Mouse (Mus musculus) heart, embryonic 14.5 days (tissue): Measurements from ENCODE around the gene Nme7. TPM values are rescaled to one million over a fixed set of nuclear protein-coding genes. Genes with fewer than 3 reads are reported as not detected.

Experiments used
- ATAC-seq: fragments of 200-750 bp; cut with Nextera tagmentation; 2 replicates; pipeline ENCODE4 v1.8.0; 2017; ENCODE audit warnings: low read depth, moderate TSS enrichment; ENCODE audit not compliant: insufficient number of reproducible peaks, insufficient read depth, low FRiP score
- H3K27ac ChIP-seq, 2 experiments: fragments of 200-500 bp in 1 of 2; fragments of 300-500 bp in 1 of 2; sonication (generic) in 1 of 2; replicated peaks in 1 of 2; 2 replicates each; pipeline ENCODE4 v1.5.1; 2012 to 2014; ENCODE audit warnings: low read depth in 2 of 2, low read length in 2 of 2, control low read depth in 1 of 2, mild to moderate bottlenecking in 1 of 2, mixed read lengths in 1 of 2; ENCODE audit not compliant: control insufficient read depth in 1 of 2, insufficient read depth in 1 of 2
- H3K27me3 ChIP-seq: fragments of 300-500 bp; sonication (generic); 2 replicates; pipeline ENCODE4 v1.6.1; 2014; ENCODE audit warnings: mild to moderate bottlenecking, low read length, control low read depth; ENCODE audit not compliant: control insufficient read depth, insufficient read depth
- H3K36me3 ChIP-seq: fragments of 300-500 bp; sonication (generic); 2 replicates; pipeline ENCODE4 v1.6.1; 2014; ENCODE audit warnings: mild to moderate bottlenecking, control low read depth, low read length, mixed read lengths; ENCODE audit not compliant: control insufficient read depth, insufficient read depth
- H3K4me1 ChIP-seq, 2 experiments: fragments of 200-500 bp in 1 of 2; fragments of 300-500 bp in 1 of 2; sonication (generic) in 1 of 2; 2 replicates each; pipeline ENCODE4 v1.6.1; 2012 to 2014; ENCODE audit warnings: low read length in 2 of 2, control low read depth in 1 of 2, mixed read lengths in 1 of 2; ENCODE audit not compliant: control insufficient read depth in 2 of 2, insufficient read depth in 2 of 2
- H3K4me2 ChIP-seq: fragments of 300-500 bp; sonication (generic); 2 replicates; pipeline ENCODE4 v1.6.1; 2014; ENCODE audit warnings: mild to moderate bottlenecking, low read length
- H3K4me3 ChIP-seq, 2 experiments: fragments of 200-500 bp in 1 of 2; fragments of 300-500 bp in 1 of 2; sonication (generic) in 1 of 2; 2 replicates each; pipeline ENCODE4 v1.5.1; 2012 to 2014; ENCODE audit warnings: low read length in 2 of 2, mild to moderate bottlenecking in 2 of 2, control low read depth in 1 of 2, low read depth in 1 of 2, moderate library complexity in 1 of 2; ENCODE audit not compliant: control insufficient read depth in 1 of 2, insufficient read depth in 1 of 2
- H3K9ac ChIP-seq: fragments of 300-500 bp; sonication (generic); 2 replicates; pipeline ENCODE4 v1.6.1; 2014; ENCODE audit warnings: mild to moderate bottlenecking, low read length
- H3K9me3 ChIP-seq: fragments of 300-500 bp; sonication (generic); 2 replicates; pipeline ENCODE4 v1.6.1; 2016; ENCODE audit warnings: low read length, control low read depth; ENCODE audit not compliant: control insufficient read depth
- WGBS: fragments of 180-500 bp; shearing (Covaris S2); extraction: QIAGEN DNeasy Blood & Tissue Kit; methylation state at CpG from one replicate; pipeline ENCODE4 v1.1.7; 2014; 5-methylcytosine and 5-hydroxymethylcytosine counted together
- polyA plus RNA-seq: library from polyadenylated mRNA; unstranded; fragments of >200 nt; fragmentation: Nextera tagmentation; extraction: Ambion mirVana; gene quantifications from 2 replicates; pipeline ENCODE4 v1.2.1, GENCODE M21; 2014

Nme7 gene
- polyA plus RNA-seq, 1 experiment from 2014 or later, result 19.4 TPM

DNA sequence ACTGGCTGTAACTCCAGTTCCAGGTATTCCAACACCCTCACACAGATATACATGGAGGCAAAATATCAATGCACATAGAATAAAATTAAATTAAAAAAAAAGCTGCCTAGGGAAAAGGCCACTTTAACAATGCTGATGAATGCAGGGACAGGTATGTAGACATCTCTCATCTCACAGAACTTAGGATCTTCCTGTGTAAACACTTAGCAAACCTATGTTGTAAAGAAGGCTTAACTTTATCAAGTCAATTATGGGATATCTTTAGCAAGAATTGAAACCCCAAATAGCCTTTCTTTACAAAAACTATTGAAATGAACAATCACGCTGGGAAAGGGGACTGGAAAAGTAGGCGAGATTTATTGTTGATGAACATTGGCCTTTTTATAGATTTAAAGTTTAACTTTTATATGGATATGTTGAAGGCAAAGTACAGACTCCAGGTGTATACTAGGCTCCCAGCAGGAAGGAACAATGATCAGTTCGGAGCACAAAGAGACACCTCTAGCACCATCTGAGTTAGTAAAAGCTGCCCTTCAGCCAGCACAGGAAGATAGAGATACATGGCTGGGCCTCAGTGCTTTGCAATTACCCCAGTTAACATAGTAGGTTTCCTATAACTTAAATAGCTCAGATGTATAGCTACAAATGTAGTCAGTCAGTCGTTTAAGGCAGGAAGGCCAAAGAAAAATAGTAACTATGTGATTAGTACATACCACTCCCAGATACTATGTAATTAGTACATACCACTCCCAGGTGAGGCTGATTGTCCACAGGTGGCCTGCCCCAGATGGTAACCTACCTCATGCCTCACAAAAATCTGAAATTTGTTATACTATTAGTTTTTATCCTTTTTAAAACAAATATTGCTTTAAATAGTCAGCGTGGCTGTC, 177.1 kb downstream of the Nme7 start:
- WGBS, result 88% methylated on average over 5 of the region's 5 CpGs
- H3K4me3 ChIP-seq, result no peak overlapping the region
- ATAC-seq, result no peak

GRCm38 (mm10) chr1:164481645-164482354, 177.9 kb downstream of the Nme7 start:
- H3K9me3 ChIP-seq, result no peaks in the 10 kb centered on the region
- no peak overlapping the region for H3K4me2 ChIP-seq
- H3K27me3 ChIP-seq, result no peaks in the 10 kb centered on the region
- no peak for ATAC-seq
- H3K36me3 ChIP-seq, result no peaks in the 10 kb centered on the region
- no peak overlapping the region for H3K4me3 ChIP-seq
- 0 out of 4 replicates have a peak, but pooled peaks cover 0 to 5% of the 10 kb centered on the region in 2 experiments for H3K4me1 ChIP-seq
- no peak overlapping the region for H3K9ac ChIP-seq
- WGBS, result 50% methylated on average over 9 of the region's 9 CpGs
- no peak overlapping the region for H3K27ac ChIP-seq

More for the DNA sequence above, 177.1 kb downstream of the Nme7 start:
- no peaks in the 10 kb centered on the region for H3K9me3 ChIP-seq
- H3K27ac ChIP-seq, result no peak overlapping the region
- no peaks in the 10 kb centered on the region for H3K27me3 ChIP-seq
- H3K4me2 ChIP-seq, result no peak overlapping the region
- peaks cover 3 to 5% of the 10 kb centered on the region in 2 experiments; a peak in 1 of 4 replicates for H3K4me1 ChIP-seq
- no peaks in the 10 kb centered on the region for H3K36me3 ChIP-seq
- no peak overlapping the region for H3K9ac ChIP-seq

GRCm38 (mm10) chr1:164482833-164483232, 178.9 kb downstream of the Nme7 start:
- Histone ChIP-seq H3K27ac (no peak overlapping the region), H3K4me1 (0 out of 4 replicates have a peak, but pooled peaks cover 0 to 5% of the 10 kb centered on the region in 2 experiments)

DNA sequence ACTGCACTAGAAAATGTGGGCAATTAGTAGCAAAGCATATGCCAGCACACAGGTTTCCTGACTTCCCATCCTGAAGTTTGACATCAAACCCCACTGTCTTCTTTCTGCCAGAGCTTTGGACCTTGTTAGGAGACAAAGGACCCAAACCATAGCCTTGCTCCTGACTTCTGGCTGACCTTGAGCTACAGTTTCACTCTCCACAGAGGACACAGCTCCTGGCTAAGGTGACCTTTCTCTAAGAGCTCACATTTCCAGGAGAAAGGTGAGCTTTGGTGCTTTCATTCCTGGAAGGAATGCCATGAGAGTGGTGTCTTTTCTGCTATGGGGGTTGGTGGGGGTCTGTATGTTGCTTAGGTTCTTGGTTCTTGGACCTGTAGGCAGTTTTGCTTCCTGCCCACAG, 179.8 kb downstream of the Nme7 start:
- H3K9ac ChIP-seq, result no peak overlapping the region
- H3K4me1 ChIP-seq, result 0 out of 4 replicates have a peak, but pooled peaks cover 0 to 5% of the 10 kb centered on the region in 2 experiments
- no peak overlapping the region for H3K27ac ChIP-seq
- H3K27me3 ChIP-seq, result no peaks in the 10 kb centered on the region
- no peaks in the 10 kb centered on the region for H3K9me3 ChIP-seq
- ATAC-seq, result no peak
- no peaks in the 10 kb centered on the region for H3K36me3 ChIP-seq
- H3K4me3 ChIP-seq, result no peak overlapping the region
- H3K4me2 ChIP-seq, result no peak overlapping the region

More at GRCm38 (mm10) chr1:164482833-164483232, 178.9 kb downstream of the Nme7 start:
- Histone ChIP-seq H3K27me3 (no peaks in the 10 kb centered on the region), H3K4me3 (no peak overlapping the region), H3K36me3 (no peaks in the 10 kb centered on the region), H3K9me3 (no peaks in the 10 kb centered on the region), H3K9ac (no peak overlapping the region), H3K4me2 (no peak overlapping the region)
- 79% methylated on average over 3 of the region's 3 CpGs for WGBS
- no peak for ATAC-seq

Other genes starting within 250 kb of the Nme7 start
- 0.34 TPM in 1 of 2 replicates, not detected in the other for gene Sell, start 242.1 kb upstream of the Nme7 start, polyA plus RNA-seq
- gene Selp, start 188.9 kb upstream of the Nme7 start, polyA plus RNA-seq, result 0.53 and 0.86 TPM in 2 replicates
- 0.26 and 0.38 TPM in 2 replicates for gene F5, start 152.3 kb upstream of the Nme7 start, polyA plus RNA-seq
- 7.6 and 8.3 TPM in 2 replicates for gene Slc19a2, start 55.1 kb upstream of the Nme7 start, polyA plus RNA-seq
- 10.2 and 10.8 TPM in 2 replicates for gene Ccdc181, start 28.5 kb upstream of the Nme7 start, polyA plus RNA-seq
- gene Blzf1, start 3.4 kb downstream of the Nme7 start, polyA plus RNA-seq, result 27.2 and 28.5 TPM in 2 replicates
- 303 and 312 TPM in 2 replicates for gene Atp1b1, start 154.2 kb downstream of the Nme7 start, polyA plus RNA-seq